Mouse (Mus musculus) left cerebral cortex, adult 9 months (tissue): Measurements from ENCODE around the gene Nrbf2.

Experiments used
- DNase-seq, 2 experiments: peaks; one replicate each; pipeline ENCODE4 v3.0.0; 2022; ENCODE audit warnings: low spot score in 2 of 2

Gene Nrbf2

DNA sequence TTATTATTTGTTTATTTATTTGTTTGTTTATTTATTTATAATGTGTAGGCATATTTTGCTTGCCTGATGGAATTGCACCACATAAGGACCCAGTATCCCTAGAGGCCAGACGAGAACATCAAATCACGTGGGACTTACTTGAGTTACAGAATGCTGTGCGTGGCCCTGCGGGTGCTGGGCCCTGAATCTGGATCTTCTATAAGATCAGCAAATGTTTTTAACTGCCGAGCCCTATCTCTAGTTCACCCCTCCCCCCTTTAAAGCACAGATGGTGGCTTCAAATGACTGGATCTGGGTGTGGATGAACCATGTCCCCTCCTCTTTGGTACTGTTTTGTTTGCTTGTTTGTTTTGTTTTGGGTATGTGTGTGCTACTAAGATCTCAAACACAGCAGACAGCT is 10.2 kb upstream of the Nrbf2 start:
- no peak for DNase-seq

DNA sequence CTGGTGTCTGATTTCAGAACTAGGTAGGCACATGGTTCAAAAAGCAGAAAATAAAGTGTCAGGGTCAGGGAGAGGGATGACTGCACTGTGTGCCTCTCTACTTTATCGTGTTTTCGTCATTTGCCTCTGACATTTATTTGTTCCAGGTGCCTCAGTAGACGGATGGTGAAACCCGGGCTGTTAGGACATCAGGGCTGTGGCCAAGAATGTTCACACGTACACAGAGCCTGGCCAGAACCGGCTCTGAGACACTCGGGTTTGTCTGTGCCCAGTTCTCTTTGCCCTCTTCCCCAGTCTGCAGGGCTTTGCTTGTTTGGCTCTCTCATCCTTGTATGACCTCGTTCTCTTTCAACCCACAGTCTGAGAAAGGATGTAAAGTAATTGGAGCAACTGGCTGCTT is 6.0 kb upstream of the Nrbf2 start:
- DNase-seq = no peak

- no peak for DNase-seq
Measured at GRCm38 (mm10) chr10:67290622-67291021, 5.5 kb upstream of the Nrbf2 start.

GRCm38 (mm10) chr10:67287877-67288276 is 2.8 kb upstream of the Nrbf2 start:
- DNase-seq = peak; percentile 50 to 68

GRCm38 (mm10) chr10:67284761-67285175 is 337 bp downstream of the Nrbf2 start:
- no peak for DNase-seq

DNA sequence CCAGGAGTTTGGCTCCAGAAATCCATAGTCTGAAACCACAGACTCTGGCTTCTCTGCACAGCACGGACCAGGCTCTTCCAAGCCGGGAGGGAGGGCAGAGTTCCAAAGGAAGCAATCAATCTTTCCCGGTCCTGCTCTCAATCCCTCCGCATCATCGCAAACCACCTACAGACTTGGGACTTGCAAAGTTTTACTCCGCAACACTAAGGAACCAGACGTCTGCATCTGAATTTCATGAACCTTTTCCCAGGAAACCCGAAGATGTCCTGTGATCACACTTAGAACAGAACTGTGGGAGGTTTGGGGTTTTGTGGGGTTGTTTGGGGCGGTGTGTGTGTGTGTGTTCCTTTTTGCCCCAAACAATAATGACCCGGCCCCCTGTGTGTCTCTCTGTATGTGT is 794 bp downstream of the Nrbf2 start:
- no peak for DNase-seq

GRCm38 (mm10) chr10:67283516-67283915 is 1.6 kb downstream of the Nrbf2 start:
- no peak for DNase-seq

- DNase-seq = no peak
Measured at GRCm38 (mm10) chr10:67282531-67282930, 2.6 kb downstream of the Nrbf2 start.

GRCm38 (mm10) chr10:67281852-67282251 is 3.3 kb downstream of the Nrbf2 start:
- DNase-seq = no peak

- no peak for DNase-seq
Measured at GRCm38 (mm10) chr10:67275916-67276315, 9.2 kb downstream of the Nrbf2 start.

DNA sequence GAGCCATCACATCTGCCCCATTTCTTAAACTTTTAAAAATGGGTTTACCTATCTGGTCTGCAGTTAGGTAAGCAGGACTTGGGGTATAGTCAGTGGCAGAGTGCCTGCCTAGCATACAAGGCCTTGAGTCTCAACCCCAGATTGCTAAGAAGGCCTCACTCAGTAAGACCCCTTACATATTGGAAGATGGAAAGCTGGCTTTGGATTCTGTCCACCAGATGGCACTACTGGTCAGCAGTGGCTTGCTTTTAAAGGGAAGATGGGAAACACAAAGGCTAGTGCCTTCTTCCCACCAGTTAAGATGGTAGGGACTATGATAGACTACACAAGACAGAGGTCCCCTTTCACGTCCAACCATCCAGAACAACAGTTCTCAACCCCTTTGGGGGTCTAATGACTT is 20.3 kb downstream of the Nrbf2 start:
- peak in 1 of 2 experiments; percentile 63 for DNase-seq

DNA sequence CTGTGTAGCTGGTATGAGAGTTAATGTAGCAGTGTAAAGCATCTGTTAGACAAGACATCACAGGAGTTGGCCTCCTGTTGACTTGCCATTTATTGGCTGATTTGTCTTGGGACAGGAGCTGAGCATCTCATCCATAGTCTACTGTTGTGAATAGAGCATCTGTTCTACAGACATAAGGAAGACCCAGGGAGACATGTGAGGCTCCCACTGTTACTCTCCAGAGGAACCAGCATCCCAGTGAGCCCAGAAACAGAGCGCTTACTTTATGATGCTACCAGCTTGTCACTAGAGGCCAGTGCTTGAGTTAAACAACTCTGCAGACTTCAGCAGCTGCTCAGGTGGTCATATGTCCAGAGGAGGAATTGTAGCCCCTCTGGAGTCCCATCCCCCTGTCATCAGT is 32.0 kb downstream of the Nrbf2 start:
- DNase-seq = no peak

- DNase-seq = no peak
Measured at GRCm38 (mm10) chr10:67252353-67252752, 32.8 kb downstream of the Nrbf2 start.

GRCm38 (mm10) chr10:67250846-67251245 is 34.3 kb downstream of the Nrbf2 start:
- no peak for DNase-seq

DNA sequence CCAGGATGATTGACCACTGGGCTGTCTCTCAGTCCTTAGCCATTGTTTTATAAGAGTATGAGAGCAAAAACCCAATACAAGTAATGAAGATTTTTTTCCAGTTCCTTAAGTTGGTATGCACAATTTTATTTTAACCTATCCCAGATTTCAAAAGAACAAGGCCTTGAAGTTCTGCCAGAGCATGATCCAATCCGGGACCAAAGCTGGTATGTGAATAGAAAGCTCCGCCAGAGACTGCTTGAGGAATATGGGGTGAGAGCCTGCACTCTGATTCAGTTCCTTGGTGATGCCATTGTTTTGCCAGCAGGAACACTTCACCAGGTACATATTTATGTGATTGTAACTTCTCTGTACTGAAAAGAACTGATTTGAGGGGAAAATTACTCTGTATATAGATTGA is 35.6 kb downstream of the Nrbf2 start:
- peak; percentile 27 to 47 for DNase-seq

DNA sequence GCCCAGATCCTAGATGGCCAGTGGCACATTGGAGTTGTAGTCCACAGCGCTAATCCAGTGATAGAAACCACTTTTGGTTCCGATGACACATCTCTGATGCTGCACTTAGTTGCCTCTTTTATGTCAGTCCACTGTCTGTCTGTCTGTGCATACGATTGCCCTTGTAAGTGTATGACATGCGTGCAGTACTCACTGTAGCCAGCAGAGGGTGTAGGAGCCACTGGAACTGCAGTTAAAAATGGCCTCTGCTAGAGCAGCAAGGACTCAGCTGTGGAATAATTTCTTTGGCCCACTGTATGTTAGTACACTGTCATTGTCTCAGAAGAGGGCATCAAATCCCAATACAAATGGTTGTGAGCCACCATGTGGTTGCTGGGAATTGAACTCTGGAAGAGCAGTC is 38.0 kb downstream of the Nrbf2 start:
- DNase-seq = no peak

DNA sequence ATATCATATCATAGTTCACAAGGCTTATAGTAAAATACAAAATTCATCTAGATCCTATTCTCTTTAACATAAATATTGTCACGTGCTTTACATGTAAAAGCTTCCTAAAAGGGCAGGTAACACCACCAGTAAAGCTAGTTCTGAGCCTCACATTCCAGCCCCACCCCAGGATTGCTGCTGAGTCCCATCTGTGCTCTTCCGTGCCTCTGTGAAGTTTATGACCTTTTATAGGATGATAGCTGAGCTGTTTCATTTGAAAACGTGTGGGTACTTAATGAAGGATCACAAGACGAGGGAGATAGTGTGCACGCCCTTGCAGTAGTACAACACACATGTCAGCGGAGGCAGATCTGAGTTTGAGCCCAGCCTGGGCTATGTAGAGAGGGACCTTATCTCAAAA is 54.7 kb downstream of the Nrbf2 start:
- DNase-seq = no peak

DNA sequence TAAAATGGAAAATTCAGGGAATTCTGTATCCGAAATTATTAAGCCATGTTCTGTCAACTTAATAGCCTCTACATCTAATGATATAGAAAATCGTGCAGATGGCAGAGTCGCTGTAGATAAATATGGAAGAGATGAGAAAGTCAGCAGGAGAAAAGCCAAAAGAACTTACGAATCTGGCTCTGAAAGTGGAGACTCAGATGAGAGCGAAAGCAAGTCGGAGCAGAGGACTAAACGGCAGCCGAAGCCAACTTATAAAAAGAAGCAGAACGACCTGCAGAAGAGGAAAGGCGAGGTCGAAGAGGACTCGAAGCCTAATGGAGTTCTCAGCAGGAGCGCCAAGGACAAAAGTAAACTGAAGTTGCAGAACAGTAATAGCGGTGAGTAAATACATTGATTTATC is 58.6 kb downstream of the Nrbf2 start:
- no peak for DNase-seq

DNA sequence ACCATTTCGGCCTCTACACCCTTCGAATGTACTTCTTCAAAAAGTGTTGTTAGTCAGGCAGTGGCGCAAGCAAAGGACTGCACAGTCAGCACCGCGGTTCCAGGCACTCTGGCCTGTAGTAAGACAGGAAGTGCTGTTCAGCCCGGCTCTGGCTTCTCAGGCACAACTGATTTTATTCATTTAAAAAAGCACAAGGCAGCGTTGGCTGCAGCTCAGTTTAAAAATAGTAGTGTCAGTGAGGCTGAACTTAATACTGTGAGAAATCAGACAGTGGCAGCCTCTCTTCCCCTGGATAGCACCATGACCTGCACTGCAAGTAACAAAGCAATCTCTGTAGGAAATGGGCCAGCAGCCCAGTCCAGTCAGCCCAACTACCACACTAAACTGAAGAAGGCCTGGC is 59.0 kb downstream of the Nrbf2 start:
- peak; percentile 28 to 68 for DNase-seq

- DNase-seq = no peak
Measured at GRCm38 (mm10) chr10:67225528-67225927, 59.6 kb downstream of the Nrbf2 start.

DNA sequence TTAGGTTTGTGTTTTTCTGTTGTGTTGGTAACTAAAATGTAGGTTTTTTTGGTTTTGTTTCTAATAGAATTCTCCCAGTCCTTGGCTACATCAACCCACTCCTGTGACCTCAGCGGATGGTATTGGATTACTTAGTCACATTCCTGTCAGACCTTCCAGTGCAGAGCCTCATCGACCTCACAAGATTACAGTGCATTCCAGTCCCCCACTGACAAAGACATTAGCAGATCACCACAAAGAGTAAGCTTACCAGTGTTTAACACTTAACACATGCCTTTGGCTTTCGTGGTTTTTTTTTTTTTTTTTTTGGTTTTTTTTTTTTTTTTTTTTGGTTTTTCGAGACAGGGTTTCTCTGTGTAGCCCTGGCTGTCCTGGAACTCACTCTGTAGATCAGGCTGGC is 61.2 kb downstream of the Nrbf2 start:
- DNase-seq = no peak

- no peak for DNase-seq
Measured at GRCm38 (mm10) chr10:67221284-67221683, 63.8 kb downstream of the Nrbf2 start.

GRCm38 (mm10) chr10:67220251-67220650 is 64.9 kb downstream of the Nrbf2 start:
- DNase-seq = no peak

GRCm38 (mm10) chr10:67218873-67219565 is 66.1 kb downstream of the Nrbf2 start:
- no peak for DNase-seq
